Mouse (Mus musculus): ENCODE results near the gene Cass4. TPM values are rescaled to one million over a fixed set of nuclear protein-coding genes. Genes with fewer than 3 reads are reported as not detected.
A peak's percentile ranks its signal among the peaks of the same experiment; 100 is the strongest.

Cass4 gene
- polyA plus RNA-seq, 1 experiment from 2014 or later: 0.26 TPM

DNA sequence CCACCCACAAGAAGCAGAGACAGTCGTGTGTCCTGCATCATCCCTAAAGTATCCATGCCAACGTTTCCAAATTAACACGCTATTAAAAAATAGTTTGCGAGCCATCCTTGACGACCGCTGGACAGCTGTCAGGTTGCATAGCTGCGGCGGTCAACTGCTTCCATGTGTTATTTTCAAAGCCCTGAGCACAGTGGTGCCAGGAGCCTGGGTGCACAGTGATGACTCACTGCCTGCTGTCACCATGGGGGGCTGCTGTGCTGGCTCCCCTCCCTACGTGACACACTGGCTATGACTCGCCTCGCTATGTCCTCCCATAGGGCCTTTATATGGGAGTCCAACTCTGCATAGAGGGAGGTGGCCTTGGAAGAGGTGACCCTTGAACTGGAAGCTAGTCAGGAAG, 17.5 kb downstream of the Cass4 start:
- Histone ChIP-seq H3K27ac (no peak overlapping the region), H3K4me1 (replicated peaks) (peaks cover 15% of the 10 kb centered on the region), H3K27me3 (no peaks in the 10 kb centered on the region), H3K9ac (no peak overlapping the region), H3K36me3 (no peaks in the 10 kb centered on the region), H3K4me3 (no peak overlapping the region), H3K4me2 (no peak overlapping the region), H3K9me3 (replicated peaks) (no peaks in the 10 kb centered on the region)
- 71% methylated on average over 11 of the region's 11 CpGs for WGBS
- no peak; the same call in 1 of the 2 replicates for ATAC-seq (replicated peaks; ENCODE audit: insufficient number of reproducible peaks, insufficient read depth, low FRiP score, low read depth)

DNA sequence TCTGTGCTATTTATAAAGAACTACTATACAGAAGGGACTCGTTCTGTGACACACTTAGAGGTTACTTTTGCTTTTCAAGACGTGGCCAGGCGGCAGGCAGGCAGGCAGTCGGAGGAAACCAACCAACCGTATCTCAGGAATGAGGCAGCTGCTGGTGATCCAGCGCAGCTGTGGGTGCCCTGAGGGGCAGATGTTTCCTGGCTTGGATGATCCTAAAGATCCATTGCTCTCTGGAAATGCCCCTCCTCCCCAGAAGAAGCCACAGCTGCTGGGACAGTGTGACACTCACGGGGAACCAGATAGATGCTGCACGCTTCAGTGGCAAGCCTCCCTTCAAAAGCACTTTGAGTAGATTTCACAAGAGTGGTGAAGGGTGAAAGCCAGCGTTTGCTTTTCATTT, 18.9 kb downstream of the Cass4 start:
- H3K36me3 ChIP-seq: no peaks in the 10 kb centered on the region
- peaks cover 15% of the 10 kb centered on the region for H3K4me1 ChIP-seq (replicated peaks)
- peak overlapping the region; percentile 14 for H3K4me3 ChIP-seq
- no peaks in the 10 kb centered on the region for H3K27me3 ChIP-seq
- no peaks in the 10 kb centered on the region for H3K9me3 ChIP-seq (replicated peaks)
- H3K27ac ChIP-seq: no peak overlapping the region
- WGBS: 6% methylated on average over 9 of the region's 9 CpGs
- H3K4me2 ChIP-seq: peak overlapping the region; percentile 46
- no peak overlapping the region for H3K9ac ChIP-seq
- ATAC-seq (replicated peaks; ENCODE audit: insufficient number of reproducible peaks, insufficient read depth, low FRiP score, low read depth): 0 out of 2 replicates have a peak, but pooled peaks have one; percentile 47

DNA sequence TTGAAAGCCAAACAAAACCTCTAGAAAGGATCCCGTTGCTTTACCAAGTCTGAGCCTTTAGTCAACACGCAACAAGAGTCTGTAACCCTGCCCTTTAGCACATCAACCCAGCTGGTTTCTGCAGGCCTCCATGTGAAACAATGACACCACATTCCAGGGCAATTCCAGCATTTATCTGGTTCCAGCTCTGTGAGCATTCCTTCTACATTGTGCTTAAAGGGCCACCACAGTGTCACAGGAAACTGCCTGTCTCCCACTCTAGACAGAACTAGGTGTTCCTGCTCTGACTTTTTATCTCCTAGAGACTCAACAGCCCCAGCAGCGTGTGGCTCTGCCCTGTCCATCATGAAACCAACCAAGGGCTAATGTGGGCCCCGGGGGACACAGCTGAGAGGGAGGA, 19.7 kb downstream of the Cass4 start:
- peak; percentile 38; the same call in 1 of the 2 replicates for ATAC-seq (replicated peaks; ENCODE audit: insufficient number of reproducible peaks, insufficient read depth, low FRiP score, low read depth)
- H3K27me3 ChIP-seq: no peaks in the 10 kb centered on the region
- no peak overlapping the region for H3K4me3 ChIP-seq
- H3K9me3 ChIP-seq (replicated peaks): no peaks in the 10 kb centered on the region
- H3K36me3 ChIP-seq: no peaks in the 10 kb centered on the region
- H3K4me1 ChIP-seq (replicated peaks): peaks cover 15% of the 10 kb centered on the region
- 16% methylated on average over 4 of the region's 4 CpGs for WGBS
- H3K9ac ChIP-seq: no peak overlapping the region
- peak overlapping the region; percentile 23; the same call in 1 of the 2 replicates for H3K27ac ChIP-seq
- no peak overlapping the region for H3K4me2 ChIP-seq

DNA sequence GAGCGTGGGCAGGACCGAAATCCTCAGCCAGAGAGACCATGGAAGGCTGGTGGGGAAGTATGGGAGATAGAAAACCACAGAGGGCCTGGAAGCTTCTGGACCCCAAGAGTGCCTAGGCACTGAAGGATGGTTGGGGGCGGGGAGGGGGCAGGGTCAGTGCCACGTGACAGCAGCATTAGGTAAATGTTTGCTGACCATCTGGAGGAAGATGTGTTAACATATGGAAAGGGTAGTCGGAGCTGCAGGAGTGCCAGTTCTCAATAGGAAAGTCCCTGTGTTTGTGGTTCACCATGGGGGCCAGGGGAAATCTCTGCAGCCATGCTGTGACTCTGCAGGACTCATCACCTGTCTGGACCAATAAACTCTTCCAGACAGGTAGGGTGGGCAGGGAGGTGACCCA, 20.3 kb downstream of the Cass4 start:
- Histone ChIP-seq H3K9ac (no peak overlapping the region), H3K27ac (no peak overlapping the region), H3K9me3 (replicated peaks) (no peaks in the 10 kb centered on the region), H3K27me3 (no peaks in the 10 kb centered on the region), H3K4me3 (no peak overlapping the region), H3K4me2 (no peak overlapping the region), H3K36me3 (no peaks in the 10 kb centered on the region), H3K4me1 (replicated peaks) (peaks cover 15% of the 10 kb centered on the region)
- ATAC-seq (replicated peaks; ENCODE audit: insufficient number of reproducible peaks, insufficient read depth, low FRiP score, low read depth): no peak
- 51% methylated on average over 5 of the region's 5 CpGs for WGBS

DNA sequence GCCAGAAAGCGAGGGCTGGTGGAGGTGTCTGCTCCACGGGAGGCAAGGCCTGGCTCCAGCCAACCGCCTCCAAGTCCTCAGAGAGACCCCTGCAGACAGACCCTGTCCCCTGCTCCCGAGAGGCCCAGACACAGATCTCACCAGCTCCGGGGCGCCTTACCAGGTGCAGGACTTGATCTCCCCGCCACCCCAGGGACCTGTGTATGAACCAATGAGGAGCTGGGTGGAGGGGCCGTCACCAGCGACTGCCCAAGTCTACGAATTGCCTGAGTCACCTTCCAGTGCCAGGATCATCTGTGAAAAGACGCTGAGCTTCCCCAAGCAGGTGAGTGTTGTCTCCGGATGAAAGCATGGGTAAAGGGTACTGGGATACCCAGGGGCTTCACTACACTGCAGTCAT, 22.6 kb downstream of the Cass4 start:
- Histone ChIP-seq H3K27ac (no peak overlapping the region), H3K27me3 (no peaks in the 10 kb centered on the region), H3K36me3 (no peaks in the 10 kb centered on the region), H3K4me1 (replicated peaks) (peaks cover 15% of the 10 kb centered on the region), H3K9me3 (replicated peaks) (no peaks in the 10 kb centered on the region), H3K4me3 (no peak overlapping the region), H3K4me2 (no peak overlapping the region), H3K9ac (no peak overlapping the region)
- WGBS: 55% methylated on average over 12 of the region's 12 CpGs
- ATAC-seq (replicated peaks; ENCODE audit: insufficient number of reproducible peaks, insufficient read depth, low FRiP score, low read depth): no peak

DNA sequence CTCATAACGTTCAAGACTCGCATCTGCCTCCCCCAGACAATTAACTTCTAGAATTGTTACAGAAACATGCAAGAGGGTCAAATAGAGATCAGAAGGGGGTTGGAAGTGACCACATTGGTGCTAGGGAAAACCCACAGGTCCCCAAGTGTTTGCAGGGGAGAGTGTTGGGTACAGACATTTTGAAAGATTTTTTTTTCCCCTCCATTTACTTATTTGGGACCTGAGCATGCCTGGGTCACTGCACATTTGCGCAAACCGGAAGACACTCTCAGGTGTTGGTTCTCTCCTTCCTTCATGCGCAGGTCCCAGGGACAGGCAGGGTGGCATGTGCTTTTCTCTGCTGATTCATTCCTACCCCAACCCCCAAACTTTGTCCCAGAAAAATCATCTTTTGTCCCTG, 23.3 kb downstream of the Cass4 start:
- Histone ChIP-seq H3K27ac (no peak overlapping the region), H3K4me1 (replicated peaks) (peaks cover 15% of the 10 kb centered on the region), H3K9ac (no peak overlapping the region), H3K36me3 (no peaks in the 10 kb centered on the region), H3K4me2 (no peak overlapping the region), H3K27me3 (no peaks in the 10 kb centered on the region), H3K4me3 (no peak overlapping the region), H3K9me3 (replicated peaks) (no peaks in the 10 kb centered on the region)
- ATAC-seq (replicated peaks; ENCODE audit: insufficient number of reproducible peaks, insufficient read depth, low FRiP score, low read depth): no peak
- 84% methylated on average over 5 of the region's 5 CpGs for WGBS

DNA sequence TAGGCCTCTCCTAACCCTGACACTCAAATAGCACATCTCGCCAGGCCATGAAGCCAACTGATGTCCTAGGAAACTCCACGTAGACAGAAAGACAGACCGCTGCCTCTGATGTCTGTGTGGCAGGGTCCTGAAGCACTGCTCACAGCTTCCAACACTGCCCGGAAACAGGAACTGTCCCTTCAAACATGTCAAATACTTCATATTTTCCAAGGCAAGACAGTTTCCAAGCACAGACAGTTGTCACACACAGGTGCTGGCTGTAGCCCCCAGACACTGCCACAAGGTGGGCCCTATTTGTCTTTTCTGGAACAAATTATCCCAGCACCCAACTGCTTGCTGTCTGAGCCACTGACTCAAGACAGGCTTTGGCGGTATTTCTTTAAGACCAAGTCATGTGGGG, 24.6 kb downstream of the Cass4 start:
- H3K4me2 ChIP-seq: no peak overlapping the region
- H3K4me3 ChIP-seq: no peak overlapping the region
- WGBS: 84% methylated on average over 5 of the region's 5 CpGs
- peaks cover 6% of the 10 kb centered on the region for H3K4me1 ChIP-seq (replicated peaks)
- ATAC-seq (replicated peaks; ENCODE audit: insufficient number of reproducible peaks, insufficient read depth, low FRiP score, low read depth): no peak
- no peaks in the 10 kb centered on the region for H3K27me3 ChIP-seq
- H3K9ac ChIP-seq: no peak overlapping the region
- no peaks in the 10 kb centered on the region for H3K9me3 ChIP-seq (replicated peaks)
- no peaks in the 10 kb centered on the region for H3K36me3 ChIP-seq
- no peak overlapping the region for H3K27ac ChIP-seq

DNA sequence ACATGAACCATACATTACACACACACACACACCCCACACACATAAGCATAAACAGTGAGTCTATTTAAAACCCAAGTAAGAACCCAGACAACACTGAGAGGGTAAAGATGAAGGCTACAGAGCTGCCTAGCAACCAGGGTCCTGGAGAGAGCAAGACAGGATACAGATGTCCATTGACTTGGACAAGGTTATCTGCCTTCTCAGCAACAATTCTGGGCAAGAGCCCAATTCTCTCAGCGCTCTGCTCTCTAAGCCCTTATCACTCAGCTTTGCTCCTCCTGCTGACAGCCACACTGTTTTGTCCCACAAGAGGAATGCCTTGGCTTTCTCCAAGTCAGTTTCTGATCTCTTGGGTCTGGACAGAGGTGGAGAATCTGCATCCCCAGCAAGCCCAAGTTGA, 37.0 kb downstream of the Cass4 start:
- H3K4me2 ChIP-seq: no peak overlapping the region
- no peaks in the 10 kb centered on the region for H3K9me3 ChIP-seq (replicated peaks)
- peak; percentile 95 for ATAC-seq (replicated peaks; ENCODE audit: insufficient number of reproducible peaks, insufficient read depth, low FRiP score, low read depth)
- no peaks in the 10 kb centered on the region for H3K36me3 ChIP-seq
- H3K9ac ChIP-seq: no peak overlapping the region
- no peak overlapping the region for H3K4me3 ChIP-seq
- H3K27me3 ChIP-seq: no peaks in the 10 kb centered on the region
- peak overlapping the region; percentile 74 for H3K27ac ChIP-seq
- 21% methylated on average over 1 of the region's 1 CpGs for WGBS
- H3K4me1 ChIP-seq (replicated peaks): peaks cover 18% of the 10 kb centered on the region

DNA sequence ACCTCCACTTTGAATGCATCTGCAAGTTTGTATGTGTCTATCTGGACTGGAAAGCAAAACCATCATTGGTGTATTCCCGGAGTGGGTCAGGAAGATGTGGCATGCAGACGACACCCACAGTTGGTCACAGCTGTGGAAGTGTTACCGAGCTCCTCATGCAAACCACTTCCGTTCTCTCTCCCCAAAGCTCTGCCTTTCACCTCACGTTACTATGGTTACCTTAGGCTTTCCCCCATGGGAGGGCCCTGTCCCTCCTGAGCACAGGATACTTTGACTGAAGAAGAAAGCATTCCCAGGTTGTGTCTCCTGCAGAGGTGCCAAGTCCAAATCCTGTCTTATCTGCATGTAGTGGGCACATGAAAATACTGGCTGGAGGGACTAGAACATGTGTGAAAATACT, 40.2 kb downstream of the Cass4 start:
- H3K4me1 ChIP-seq (replicated peaks): peaks cover 18% of the 10 kb centered on the region

DNA sequence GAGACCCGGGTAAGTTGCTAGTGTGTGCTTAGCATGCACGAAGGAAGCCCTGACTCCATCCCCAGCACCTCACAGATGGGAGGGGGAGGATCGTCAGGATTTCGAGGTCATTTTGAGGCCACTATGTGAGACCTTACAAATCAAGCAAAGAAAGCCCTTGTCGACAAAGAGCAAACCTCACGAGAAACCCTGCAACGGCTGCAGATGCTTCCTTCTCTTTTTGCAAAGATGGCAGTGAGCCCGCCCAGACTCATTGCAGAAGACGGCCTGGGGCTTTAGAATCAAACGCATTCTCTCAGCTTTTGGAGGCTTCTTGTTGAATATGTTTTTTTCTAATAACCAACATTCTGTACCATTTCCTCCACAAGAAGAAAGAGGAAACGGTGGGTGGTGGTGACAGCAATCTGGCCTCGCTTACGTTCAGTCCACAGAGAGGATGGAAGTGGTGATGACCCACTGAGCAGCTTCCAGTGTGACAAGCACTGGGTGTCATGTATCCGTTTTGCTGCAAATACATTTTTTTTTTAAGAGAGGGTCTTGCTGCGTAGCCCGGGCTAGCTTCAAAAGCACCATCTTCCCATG, 43.9 kb downstream of the Cass4 start:
- 48% methylated on average over 16 of the region's 16 CpGs for WGBS
- H3K36me3 ChIP-seq: no peaks in the 10 kb centered on the region

More for the DNA sequence above, 40.2 kb downstream of the Cass4 start:
- H3K27ac ChIP-seq: no peak overlapping the region
- H3K9ac ChIP-seq: no peak overlapping the region
- H3K9me3 ChIP-seq (replicated peaks): no peaks in the 10 kb centered on the region
- 40% methylated on average over 5 of the region's 5 CpGs for WGBS
- H3K27me3 ChIP-seq: no peaks in the 10 kb centered on the region
- ATAC-seq (replicated peaks; ENCODE audit: insufficient number of reproducible peaks, insufficient read depth, low FRiP score, low read depth): no peak
- no peak overlapping the region for H3K4me3 ChIP-seq
- no peak overlapping the region for H3K4me2 ChIP-seq
- H3K36me3 ChIP-seq: no peaks in the 10 kb centered on the region

DNA sequence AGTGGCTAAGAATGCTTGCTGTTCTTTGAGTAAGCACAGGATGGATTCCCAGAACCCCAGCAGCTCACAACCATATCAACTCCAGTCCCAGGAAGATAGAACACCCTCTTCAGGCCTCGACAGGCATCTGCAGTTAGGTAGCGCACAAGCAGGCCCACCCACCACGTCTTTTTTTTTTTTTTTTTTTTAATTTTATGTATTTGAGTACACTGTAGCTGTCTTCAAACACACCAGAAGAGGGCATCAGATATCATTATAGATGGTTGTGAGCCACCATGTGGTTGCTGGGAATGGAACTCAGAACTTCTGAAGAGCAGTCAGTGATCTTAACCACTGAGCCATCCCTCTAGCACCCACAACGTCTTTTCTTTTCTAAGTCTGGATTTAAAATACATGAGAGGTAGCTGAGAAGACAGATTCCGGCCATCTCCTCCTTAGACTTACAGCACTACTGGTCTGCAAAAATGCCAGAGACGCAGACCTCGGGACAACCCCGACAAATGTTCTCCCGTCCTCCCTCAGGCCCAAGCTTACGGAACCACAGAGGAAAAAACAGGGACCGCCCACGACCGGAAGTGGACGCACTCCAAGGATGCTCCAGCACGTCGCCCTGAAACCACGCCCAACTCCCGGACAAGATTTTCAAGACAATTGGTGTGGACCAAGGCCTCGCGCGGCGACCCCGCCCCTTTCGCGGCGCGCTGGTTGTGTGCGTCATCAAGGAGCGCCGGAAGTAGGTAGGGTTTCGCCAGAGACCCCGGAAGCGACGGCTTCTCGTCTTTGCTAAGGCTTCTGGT, 46.4 kb downstream of the Cass4 start, which contains the start of gene Rtf2:
TSS of gene Rtf2 (plus strand) at position 714 of the 797 bp plus-strand sequence.
- Histone ChIP-seq H3K4me1 (replicated peaks) (peaks cover 16% of the 10 kb centered on the region), H3K9ac (peak within 1 kb of the TSS; percentile 75), H3K36me3 (peaks cover 4% of the 10 kb centered on the region; the same call in 1 of the 2 replicates), H3K27ac (peak within 1 kb of the TSS; percentile 74), H3K9me3 (replicated peaks) (no peaks in the 10 kb centered on the region), H3K4me3 (peak within 1 kb of the TSS; percentile 85), H3K4me2 (peak within 1 kb of the TSS; percentile 77), H3K27me3 (no peaks in the 10 kb centered on the region)
- WGBS: 3% methylated on average over 35 of the region's 35 CpGs
- peak; percentile 95 for ATAC-seq (replicated peaks; ENCODE audit: insufficient number of reproducible peaks, insufficient read depth, low FRiP score, low read depth)

More for the DNA sequence above, 43.9 kb downstream of the Cass4 start:
- H3K9me3 ChIP-seq (replicated peaks): no peaks in the 10 kb centered on the region
- H3K27me3 ChIP-seq: no peaks in the 10 kb centered on the region
- H3K9ac ChIP-seq: no peak overlapping the region
- ATAC-seq (replicated peaks; ENCODE audit: insufficient number of reproducible peaks, insufficient read depth, low FRiP score, low read depth): no peak
- H3K4me1 ChIP-seq (replicated peaks): peaks cover 16% of the 10 kb centered on the region
- no peak overlapping the region for H3K27ac ChIP-seq
- no peak overlapping the region for H3K4me3 ChIP-seq
- no peak overlapping the region for H3K4me2 ChIP-seq

Data from heart, embryonic 15.5 days (tissue).